Mouse (Mus musculus) layer of hippocampus, postnatal 36 days (tissue): ENCODE results near the gene Rhod. TPM values are rescaled to one million over a fixed set of nuclear protein-coding genes. Genes with fewer than 3 reads are reported as not detected.
"Not testable (repeated sequence)": the region's sequence is repeated elsewhere in the genome, so short reads cannot be mapped to it uniquely, and the experiment has no call there.

Source experiments
- DNase-seq, 2 experiments: peaks; one replicate each; pipeline ENCODE4 v3.0.0; 2022
- total RNA-seq, 2 experiments: library from RNA; stranded (reverse); gene quantifications; 2 replicates each; pipeline ENCODE4 v1.2.3; 2021

Rhod gene
- total RNA-seq = 1 to 10 TPM in 1 of 2 experiments, under 1 TPM in 1; 0.35 to 1.3 TPM

DNA sequence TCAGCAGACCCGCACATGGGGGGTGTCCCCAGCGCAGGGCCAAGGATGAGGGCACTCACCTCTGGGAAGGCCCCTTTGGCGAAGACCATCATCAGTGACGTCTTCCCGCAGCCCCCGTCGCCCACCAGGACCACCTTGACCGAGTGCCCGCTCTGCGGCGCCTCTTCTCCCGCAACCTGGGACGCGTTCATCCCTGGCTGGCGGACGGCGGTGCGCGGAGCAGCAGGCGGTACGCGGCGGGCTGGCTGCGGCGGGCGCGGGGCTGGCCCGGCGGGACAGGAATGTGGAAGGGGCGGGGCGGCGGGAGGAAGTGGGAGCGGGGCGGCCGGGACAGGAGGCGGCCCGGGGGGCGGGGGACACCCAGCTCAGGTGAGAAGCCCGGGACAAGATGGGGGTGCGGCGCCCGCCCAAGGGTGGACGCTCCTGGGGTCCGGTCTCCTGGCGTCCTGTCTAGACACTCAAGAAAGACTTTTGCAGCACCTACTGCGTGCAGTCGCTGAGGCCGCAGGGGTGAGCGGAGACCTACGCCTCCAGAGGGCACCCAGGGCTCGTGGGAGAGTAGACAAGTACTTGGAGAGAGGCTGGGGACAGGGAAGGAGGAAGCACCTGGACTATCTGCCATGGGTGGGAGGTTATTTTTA, at the start of gene Rhod:
Gene Rhod (minus strand): TSS at position 272 of the 641 bp plus-strand sequence.
- DNase-seq = no peak

DNA sequence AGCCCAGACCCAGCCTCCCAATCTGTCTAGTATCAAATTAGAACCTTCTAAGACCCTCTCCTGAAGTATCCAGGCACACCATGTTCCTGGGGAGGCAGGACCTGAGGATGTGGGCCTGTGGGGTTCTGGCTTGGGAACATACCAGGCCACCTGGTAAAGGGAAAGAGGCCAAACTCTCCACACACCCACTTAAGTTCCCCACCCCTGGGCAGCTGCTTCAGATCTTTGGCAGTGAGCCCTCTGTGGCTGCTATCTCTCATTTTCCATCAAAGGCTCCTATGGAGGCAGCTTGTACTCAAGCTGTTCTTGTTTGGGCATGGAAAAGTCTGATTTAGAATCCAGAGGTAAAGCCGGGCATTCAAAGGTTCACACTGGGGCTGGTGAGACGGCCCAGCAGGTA, 48.6 kb upstream of the Rhod start:
- DNase-seq = no peak

DNA sequence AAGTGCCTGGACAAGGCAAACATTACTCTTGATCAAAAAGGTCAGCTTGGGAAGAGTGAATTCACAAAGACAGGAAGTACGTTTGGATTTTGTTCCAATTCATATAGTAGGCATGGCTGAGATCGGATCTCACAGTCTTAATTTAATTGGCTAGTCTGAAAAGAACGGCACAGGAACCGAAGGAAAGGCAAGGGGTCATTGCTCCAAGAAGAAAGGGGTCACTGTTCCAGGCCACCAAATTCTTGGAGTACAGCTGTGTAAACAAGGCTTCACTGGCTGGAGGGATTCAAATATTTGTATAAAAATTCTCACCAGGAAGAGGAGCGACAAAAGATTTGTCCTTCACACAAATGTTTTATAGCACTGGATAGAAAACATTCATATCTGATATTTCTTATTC, 45.8 kb upstream of the Rhod start:
- no peak for DNase-seq

DNA sequence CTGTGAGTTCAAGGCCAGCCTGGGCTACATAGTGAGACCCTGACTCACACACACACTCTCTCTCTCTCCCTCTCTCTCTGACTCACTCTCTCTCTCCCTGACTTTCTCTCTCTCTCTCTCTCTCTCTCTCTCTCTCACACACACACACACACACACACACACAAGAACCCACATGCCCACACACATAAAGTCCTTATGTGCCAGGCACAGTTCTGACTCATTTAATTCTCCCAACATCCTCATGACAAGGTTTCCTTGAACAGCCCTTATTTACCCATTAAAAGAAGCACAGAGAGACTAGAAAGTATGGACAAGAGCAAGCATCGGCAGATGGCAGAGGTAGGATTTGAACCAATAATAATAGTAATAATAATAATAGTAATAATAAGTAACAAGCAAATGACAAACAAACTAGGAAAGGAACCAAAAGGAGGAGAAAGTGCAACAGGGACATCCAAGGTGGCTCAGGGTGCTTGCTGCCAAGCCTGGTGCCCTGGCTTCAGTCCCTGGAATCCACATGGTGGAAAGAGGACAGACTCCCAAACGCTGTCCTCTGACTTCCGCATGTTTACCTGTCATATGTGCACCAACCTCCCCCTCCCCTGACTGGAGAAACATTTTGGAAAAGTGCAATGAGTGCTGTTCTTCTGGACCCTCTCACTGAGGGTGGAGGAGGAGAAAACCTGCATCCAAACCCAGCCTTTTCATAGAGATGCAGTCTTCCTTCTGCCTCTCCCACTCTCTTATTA, 43.1 kb upstream of the Rhod start:
- no peak for DNase-seq

DNA sequence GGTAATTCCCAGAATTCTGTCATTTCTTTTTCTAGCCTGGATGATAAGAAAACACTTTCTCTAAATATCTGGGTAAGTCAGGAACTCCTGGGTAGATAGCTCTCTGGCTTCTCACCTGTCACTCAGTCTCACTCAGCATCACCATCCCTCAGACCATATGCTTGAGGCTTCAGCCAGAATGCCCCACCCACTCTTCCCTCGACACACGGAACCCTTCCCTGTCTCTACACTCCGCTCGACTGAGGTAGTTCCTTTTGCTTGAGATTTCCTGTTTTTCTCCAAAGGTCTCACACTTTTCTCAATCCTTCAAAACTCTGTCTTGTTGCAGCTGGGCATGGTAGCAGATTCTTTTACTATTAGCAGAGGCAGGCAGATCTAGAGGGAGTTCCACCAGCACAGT, 42.1 kb upstream of the Rhod start:
- DNase-seq = no peak

DNA sequence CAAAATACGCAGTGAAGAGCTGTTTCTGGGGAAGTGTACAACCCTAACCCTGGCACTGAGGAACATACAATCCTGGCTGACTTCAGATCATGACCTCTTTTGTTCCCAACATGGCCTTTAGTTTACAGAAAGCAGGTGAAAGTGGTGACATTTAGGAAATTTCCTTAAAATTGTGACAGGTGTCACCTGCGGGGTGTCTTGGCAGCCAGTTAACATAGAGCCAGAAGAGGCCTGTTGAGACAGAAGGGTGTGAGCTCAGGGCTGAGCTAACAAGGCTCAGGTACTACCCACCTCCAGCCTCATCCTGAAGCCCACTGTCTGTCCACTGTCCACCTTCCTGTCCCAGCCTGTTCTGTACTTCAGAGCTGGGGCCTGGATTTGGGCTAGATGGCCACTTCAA, 40.8 kb upstream of the Rhod start:
- DNase-seq = no peak

DNA sequence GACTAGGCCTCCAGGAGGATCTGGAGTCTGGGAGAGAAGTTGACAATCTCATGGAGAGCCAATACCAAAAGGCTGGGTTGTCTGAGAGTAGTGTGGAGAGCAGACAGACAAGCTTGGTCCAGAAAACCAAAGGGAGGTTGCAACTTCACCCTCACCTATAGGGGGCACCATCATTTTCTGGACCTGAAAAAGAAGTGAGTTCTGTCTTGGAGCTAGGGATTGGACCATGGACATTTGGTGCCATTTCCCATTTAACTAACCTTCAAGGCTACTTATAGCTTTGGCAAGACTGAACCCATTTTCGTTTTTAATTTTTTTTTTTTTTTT, 38.9 kb upstream of the Rhod start:
- DNase-seq = no peak

DNA sequence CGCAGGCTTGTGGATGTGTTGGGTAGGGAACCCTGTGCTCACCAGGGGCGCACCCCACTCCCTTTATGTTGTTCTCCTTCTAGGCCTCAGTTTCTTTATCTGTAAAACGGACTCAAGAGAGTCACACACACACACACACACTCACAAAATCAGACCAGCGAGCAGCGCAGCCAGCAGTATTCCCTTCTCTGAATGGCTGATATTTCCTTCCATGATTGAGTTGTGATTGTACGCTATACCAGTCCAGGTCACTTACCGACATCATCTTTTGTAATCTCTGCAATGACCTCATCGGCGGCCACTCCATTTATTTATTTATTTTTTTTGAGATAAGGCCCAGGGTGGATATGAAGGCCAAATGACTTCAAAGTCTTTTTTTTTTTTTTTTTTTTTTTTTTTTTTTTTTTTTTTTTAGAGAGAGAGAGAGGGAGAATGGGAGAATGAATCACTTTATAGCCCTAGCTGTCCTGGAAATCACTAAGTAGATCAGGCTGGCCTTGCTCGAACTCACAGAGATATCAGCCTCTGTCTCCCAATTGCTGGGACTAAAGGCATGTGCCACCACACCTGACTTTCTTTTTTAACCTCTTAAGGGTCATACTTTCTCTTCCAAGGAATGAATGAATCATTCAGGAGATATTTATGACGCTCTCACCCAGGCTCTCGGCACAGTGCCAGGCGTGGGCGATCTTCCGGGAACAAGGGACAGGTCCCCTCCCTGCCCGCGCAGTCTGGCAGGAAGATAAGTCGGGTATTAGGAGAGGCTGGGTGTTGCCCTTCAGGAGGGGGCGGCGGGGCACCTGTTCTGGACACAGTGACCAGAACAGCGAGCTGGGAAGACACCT, 38.3 kb upstream of the Rhod start, which contains the start of gene Syt12:
Gene Syt12 (minus strand): TSS at position 103 of the 845 bp plus-strand sequence.
- DNase-seq = peak in 1 of 2 experiments; percentile 30

DNA sequence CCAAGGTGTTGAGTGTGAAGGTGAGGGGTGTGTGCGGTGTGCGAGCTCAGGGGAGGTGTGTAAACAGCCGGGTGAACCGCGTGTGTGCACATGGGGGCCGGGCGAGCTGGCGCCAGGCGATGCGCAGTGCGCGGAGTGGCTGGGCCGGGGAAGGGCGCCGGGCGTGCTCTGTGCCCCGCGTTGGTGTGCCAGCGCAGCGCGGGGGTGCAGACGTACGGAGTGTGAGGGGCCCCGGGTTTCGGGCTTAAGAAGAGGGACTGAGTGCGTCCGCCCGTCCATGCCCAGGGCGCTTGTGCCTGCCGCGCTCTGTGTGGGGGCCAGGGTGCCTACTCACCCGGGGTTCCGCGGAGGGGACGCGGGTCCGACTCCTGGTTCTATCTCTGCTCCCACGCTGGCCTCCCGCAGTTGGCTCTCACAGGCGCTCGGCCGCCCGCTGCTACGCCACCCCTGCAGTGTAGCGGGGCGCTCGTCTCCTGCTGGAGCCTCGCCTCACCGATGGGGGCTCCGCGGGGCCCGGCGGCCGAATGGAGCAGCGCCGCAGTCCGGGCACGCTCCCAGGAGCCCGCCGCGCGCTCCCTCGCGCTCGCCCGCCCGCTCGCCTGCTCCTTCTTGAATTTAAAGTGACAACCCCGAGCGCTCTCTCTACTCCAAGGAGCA, 37.5 kb upstream of the Rhod start:
- peak; percentile 54 to 57 for DNase-seq

DNA sequence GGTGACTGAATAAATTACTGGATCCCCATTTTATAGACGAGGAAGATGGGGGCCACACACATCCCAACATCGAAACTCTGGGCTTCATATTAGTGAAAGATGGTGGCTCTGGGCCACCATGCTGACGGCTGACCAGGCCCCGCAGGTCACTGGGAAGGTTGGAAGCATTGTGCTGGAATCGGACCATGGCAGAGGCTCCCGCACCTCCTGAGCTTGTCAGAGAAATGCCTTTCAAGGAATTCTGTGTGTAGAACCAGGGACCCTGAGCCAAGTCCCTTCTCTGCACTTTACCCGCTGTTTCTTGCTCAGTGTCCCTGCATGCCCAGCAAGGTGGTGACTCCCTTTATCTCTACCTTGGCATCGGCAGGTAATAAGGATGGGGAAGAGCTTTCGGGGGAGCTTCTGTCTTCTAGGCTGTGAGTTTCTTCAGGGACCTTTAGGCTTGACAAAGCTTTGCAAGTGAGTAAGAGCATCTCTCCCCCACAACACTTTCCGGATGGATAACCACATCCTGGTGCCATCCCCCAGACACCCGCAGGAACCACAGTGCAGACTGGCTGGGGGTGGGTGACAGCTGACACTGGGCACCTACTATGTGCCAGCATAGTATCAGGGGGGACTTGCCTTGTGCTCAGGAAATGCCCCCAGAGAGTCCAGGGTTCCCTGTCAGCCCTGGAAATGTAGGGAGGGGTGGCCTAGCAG, 36.1 kb upstream of the Rhod start:
- DNase-seq = no peak

DNA sequence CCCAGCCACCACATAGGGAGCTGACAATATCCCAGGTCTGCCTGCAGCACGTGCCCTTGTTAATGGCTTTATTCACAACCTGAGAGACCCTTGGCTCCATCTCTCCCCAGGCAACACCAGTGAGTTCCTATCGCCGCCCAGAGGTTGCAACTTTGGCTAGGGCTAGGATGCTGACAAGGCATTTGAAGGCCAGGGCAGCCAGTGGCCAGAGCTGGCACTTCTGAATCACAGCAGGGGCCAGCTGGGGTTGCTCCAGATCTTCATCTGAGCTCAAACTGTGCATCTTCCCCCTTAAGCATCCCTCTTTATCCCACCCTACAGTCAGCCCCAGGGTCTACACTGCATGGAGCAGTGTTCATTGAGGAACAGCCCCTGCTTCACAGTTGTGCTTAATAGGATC, 35.5 kb upstream of the Rhod start:
- no peak for DNase-seq

DNA sequence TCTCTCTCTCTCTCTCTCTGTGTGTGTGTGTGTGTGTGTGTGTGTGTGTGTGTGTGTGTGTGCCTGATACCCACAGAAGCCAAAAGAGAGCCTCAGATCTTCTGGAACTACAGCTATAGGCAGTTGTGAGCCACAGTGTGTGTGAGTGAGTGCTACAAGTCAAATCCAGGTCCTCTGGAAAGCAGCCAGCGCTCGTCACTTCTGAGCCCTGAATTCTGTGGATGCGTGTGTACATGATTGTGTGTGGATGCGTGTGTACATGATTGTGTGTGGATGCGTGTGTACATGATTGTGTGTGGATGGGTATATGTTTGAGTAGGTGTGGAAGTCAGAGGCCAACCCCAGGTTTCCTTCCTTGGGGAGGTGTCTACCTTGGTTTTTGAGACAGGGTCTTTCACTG, 34.3 kb upstream of the Rhod start:
- DNase-seq = no peak

DNA sequence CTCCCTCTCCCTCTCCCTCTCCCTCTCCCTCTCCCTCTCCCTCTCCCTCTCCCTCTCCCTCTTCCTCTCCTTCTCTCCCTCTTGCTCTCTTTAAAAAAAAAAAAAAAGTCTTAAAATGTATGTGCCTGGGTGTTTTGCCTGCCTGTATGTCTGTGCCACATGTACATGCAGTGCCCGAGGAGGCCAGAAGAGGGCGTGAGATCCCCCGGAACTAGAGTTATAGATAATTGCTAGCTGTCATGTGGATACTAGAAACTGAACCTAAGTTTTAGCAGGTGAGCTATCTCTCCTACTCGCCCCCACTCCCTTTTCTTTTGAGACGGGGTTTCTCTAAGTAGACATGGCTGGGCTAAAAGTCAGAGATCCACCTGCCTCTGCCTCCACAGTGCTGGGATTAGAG, 29.1 kb upstream of the Rhod start:
- DNase-seq = no peak

DNA sequence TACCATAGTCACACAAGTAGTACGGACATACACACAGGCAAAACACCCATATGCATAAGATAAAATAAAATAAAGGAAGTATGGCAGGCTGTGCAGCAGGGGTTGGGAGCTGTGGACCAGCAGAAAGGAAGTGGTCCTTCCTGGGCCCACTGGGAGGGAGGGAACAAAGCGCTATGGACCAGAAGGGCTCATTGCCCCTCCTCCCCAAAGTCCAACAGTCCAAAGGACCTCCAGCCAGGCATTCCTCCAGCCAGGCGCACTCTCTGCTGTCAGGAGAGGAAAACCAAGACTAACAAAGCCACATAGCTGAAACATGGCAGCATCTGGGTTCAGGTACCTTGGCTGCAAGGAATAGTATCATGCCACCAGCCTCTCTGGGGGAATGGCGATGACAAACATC, 25.4 kb upstream of the Rhod start:
- DNase-seq = no peak

DNA sequence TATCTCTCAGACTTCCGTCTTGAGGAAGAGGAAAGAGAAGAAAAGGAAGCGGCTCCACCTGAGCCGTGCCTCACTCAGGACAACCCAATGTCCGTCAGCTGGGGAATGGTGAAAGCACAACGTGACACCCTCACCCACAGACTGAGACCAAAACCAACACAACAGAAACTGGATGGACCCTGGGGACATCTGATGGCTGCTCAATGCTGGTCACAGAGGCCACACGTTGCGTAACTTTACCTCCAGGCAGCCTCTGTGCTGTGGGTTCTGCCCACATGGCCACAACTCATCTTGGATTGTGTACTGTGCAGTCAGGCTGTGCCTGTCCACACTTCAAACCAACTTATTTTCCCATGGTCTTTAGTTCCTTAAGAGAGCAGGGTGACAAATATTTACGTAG, 22.7 kb upstream of the Rhod start:
- DNase-seq = no peak

DNA sequence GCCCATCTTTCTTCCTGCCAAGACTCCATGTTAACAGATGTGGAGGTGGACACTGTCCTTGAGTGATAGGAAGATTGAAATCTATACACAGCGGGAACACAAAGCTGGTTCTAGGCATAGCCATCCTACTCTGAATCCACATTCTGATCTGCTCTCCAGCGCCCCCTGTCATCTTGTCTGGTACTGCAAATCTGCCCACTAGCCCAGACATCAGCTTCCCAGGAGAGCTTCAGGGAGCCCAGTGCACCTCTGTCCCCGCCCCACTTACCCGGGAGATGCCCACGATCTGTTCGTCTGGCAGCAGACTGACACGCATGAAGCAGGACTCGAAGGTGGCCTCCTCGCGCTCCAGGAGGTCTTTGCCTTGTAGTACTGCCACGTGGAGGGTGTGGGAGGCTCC, 17.0 kb upstream of the Rhod start:
- peak in 1 of 2 experiments; percentile 46 for DNase-seq

DNA sequence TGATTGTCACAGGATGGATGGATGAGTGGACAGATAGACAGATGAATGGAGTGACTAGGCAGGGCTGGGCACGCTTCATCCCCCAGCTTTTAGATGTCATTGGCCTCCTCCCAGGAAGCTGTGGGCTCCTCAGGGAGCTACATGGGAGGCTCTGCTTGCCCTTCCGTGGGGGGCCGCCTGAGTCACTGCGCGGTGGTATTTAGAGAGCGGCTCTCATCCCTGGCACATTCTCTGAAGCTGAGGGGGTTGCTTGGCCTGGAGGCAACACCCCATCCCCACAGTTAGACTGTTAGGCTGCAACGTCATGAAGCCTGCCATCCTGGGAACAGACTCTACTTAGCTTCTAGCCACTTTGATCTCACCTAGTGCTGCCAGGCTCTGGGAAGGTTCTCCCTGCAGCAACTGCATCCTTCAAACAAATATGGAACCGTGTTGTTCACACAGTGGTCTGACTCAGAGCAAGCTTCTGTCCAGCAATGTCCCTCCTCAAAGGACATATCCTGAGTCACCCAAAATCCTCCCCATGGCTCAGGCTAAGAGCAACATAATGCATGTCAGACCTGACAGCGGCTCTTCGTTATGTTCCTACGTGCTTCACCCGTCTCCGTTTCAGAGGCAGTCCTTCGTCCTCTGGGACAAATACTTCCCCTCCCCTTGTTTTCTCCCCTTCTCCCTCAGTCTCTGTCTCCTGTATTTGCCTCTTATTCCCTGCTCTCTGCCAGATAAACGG, 16.0 kb upstream of the Rhod start:
- DNase-seq = no peak

DNA sequence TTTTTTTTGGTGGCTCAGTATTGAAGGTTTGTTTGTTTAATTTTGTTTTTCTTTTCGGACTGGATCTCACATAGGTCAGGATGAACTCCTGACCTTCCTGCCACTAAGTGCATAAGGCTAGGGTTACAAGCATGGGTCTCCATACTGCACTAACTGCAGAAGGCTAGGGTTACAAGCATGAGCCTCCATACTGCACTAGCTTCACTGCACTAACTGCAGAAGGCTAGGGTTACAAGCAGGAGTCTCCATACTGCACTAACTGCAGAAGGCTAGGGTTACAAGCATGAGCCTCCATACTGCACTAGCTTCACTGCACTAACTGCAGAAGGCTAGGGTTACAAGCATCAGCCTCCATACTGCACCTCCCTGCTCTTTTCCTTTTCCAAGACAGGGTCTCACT, 14.8 kb upstream of the Rhod start:
- not testable (repeated sequence) for DNase-seq

DNA sequence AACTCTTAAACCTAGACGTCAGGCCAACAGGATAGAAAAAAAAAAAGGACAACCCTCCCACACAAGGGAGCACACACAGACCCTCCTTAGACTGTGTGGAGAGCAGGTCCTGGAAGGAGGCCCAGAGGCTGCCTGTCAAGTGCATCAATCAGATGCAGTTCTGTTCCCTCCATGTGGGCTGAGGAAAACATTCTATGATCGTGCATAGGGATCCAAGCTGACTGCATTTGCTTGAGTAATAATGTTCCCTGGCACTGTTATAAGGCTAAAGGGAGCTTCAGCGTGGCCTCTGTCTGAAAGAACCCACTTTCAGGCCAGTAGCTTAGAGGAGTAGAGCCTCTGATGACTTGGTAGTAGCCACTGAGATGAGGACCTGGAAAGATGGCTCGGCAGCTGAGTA, 13.3 kb upstream of the Rhod start:
- no peak for DNase-seq

DNA sequence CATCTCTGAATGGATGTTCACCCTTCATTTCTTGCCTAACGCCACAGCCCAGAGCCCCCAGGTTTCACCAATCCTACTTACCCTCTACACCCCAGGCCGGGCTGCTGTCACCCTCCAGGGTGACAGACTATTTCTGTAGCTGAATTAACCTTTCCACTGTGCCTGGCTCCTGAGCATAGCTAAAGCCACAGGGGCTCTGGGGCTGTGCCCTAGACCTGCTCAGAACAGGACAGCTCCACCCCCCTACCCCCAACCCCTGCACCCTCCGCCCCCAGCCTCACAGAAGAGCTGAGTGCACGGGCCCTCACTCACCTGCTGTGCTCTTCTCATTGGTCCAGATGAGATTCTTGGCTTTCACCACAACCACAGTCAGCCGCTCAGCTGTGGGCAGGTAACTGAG, 12.7 kb upstream of the Rhod start:
- DNase-seq = no peak

DNA sequence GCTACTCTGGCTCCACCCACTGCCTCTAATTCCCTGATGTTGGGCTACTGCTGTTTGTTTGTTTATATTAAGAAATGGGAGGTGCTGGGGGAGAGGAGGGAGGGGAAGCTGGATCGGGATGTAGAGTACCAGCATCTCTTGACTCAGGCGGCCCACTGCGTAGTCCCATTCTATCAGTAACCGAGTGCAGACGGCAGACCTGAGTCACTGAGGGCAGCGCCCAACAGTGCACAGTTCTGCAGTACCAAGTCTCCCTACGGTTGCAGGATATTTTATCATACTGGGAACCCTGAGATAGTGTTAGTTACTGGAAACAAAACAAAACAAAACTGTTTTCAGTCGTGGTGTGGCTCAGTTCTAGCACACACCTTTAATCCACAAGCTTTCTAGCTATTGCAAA, 11.9 kb upstream of the Rhod start:
- DNase-seq = no peak

DNA sequence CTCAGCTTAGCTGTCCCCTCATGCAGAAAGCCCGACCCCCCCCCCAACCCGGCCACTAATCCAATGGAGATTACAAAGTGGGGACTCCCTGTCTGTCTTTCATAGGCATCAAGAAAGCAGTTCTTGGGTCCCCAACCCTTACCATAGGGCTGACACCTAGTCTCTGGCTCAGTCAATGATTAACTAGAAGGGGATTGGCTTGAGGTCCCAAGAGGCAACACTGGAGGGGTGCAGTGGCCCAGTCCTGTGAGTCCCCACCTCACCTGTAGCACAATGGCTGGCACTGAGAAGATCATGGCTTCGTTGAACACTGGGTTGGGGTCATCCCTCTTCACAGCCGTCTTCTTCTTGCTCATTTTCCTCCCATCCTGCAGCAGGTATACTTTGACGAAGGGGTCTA, 11.4 kb upstream of the Rhod start:
- DNase-seq = no peak
